Mouse (Mus musculus) neural tube, embryonic 15.5 days (tissue): ENCODE data around the gene Fzd2. TPM values are rescaled to one million over a fixed set of nuclear protein-coding genes. Genes with fewer than 3 reads are reported as not detected.
"Not testable (repeated sequence)": the region's sequence is repeated elsewhere in the genome, so short reads cannot be mapped to it uniquely, and the experiment has no call there.

Experiments used
- ATAC-seq: fragments of 200-750 bp; cut with Nextera tagmentation; 2 replicates; pipeline ENCODE4 v1.8.0; 2017; ENCODE audit warnings: mild to moderate bottlenecking, moderate TSS enrichment, moderate library complexity; ENCODE audit not compliant: low FRiP score
- H3K27ac ChIP-seq: fragments of 300-500 bp; sonication (generic); replicated peaks from 2 replicates; pipeline ENCODE4 v1.5.1; 2015; ENCODE audit warnings: mild to moderate bottlenecking, inconsistent platforms
- H3K27me3 ChIP-seq: fragments of 300-500 bp; sonication (generic); replicated peaks from 2 replicates; pipeline ENCODE4 v1.6.1; 2015; ENCODE audit warnings: inconsistent platforms
- H3K36me3 ChIP-seq: fragments of 300-500 bp; sonication (generic); 2 replicates; pipeline ENCODE4 v1.6.1; 2015; ENCODE audit warnings: inconsistent platforms
- H3K4me1 ChIP-seq: fragments of 300-500 bp; sonication (generic); 2 replicates; pipeline ENCODE4 v1.6.1; 2015; ENCODE audit warnings: inconsistent platforms
- H3K4me2 ChIP-seq: fragments of 300-500 bp; sonication (generic); 2 replicates; pipeline ENCODE4 v1.6.1; 2015; ENCODE audit warnings: inconsistent platforms, mild to moderate bottlenecking, moderate library complexity
- H3K4me3 ChIP-seq: fragments of 300-500 bp; sonication (generic); replicated peaks from 2 replicates; pipeline ENCODE4 v1.5.1; 2015; ENCODE audit warnings: mild to moderate bottlenecking, inconsistent platforms
- H3K9ac ChIP-seq: fragments of 300-500 bp; sonication (generic); replicated peaks from 2 replicates; pipeline ENCODE4 v1.6.1; 2015; ENCODE audit warnings: mild to moderate bottlenecking, inconsistent platforms
- H3K9me3 ChIP-seq: fragments of 300-500 bp; sonication (generic); replicated peaks from 2 replicates; pipeline ENCODE4 v1.6.1; 2016; ENCODE audit warnings: inconsistent platforms
- WGBS: fragments of 180-500 bp; shearing (Covaris S2); methylation state at CpG from one replicate; pipeline ENCODE4 v1.1.7; 2015; ENCODE audit warnings: mixed read lengths; 5-methylcytosine and 5-hydroxymethylcytosine counted together
- polyA plus RNA-seq: library from polyadenylated mRNA; unstranded; fragments of >200 nt; fragmentation: Nextera tagmentation; extraction: Ambion mirVana; gene quantifications from 2 replicates; pipeline ENCODE4 v1.2.1, GENCODE M21; 2015

The Fzd2 gene
- polyA plus RNA-seq, 1 experiment from 2014 or later, result 8.0 TPM

GRCm38 (mm10) chr11:102606751-102607171 lies 2.6 kb downstream of the Fzd2 start:
- Histone ChIP-seq H3K27ac (no peak overlapping the region), H3K4me1 (peaks cover 67% of the 10 kb centered on the region), H3K4me3 (peak overlapping the region; percentile 72), H3K36me3 (no peaks in the 10 kb centered on the region), H3K9me3 (no peaks in the 10 kb centered on the region), H3K4me2 (peak overlapping the region; percentile 90), H3K9ac (peak overlapping the region; percentile 12; the same call in 1 of the 2 replicates), H3K27me3 (no peaks in the 10 kb centered on the region)
- no peak for ATAC-seq
- WGBS, result 2% methylated on average over 12 of the region's 12 CpGs

DNA sequence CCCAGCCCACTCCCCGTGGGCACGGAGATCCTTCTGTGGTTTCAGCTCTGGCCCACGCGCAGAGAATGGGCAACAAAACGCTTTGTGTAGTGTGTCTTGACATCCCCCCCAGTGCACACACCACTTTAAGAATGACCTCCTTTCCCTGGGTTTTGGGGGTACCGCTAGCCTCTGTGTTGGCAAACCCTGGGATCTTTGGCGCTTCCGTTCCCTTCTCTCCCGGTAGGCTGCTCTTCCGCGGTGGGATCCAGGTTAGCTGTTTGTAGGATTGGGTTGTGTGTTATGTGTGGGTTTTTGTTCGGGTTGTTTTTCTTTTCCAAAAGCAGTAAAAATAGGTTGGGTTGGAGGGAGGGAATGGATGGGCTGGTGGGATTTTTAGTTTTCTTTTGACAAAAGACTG lies 3.0 kb downstream of the Fzd2 start:
- Histone ChIP-seq H3K4me3 (peak overlapping the region; percentile 72), H3K4me1 (peaks cover 67% of the 10 kb centered on the region), H3K27ac (peak overlapping the region; percentile 63; the same call in 1 of the 2 replicates), H3K9ac (peak overlapping the region; percentile 12; the same call in 1 of the 2 replicates), H3K4me2 (peak overlapping the region; percentile 90)
- H3K36me3 ChIP-seq, ATAC-seq, H3K27me3 ChIP-seq, H3K9me3 ChIP-seq: not testable (repeated sequence)
- WGBS, result 4% methylated on average over 12 of the region's 12 CpGs

DNA sequence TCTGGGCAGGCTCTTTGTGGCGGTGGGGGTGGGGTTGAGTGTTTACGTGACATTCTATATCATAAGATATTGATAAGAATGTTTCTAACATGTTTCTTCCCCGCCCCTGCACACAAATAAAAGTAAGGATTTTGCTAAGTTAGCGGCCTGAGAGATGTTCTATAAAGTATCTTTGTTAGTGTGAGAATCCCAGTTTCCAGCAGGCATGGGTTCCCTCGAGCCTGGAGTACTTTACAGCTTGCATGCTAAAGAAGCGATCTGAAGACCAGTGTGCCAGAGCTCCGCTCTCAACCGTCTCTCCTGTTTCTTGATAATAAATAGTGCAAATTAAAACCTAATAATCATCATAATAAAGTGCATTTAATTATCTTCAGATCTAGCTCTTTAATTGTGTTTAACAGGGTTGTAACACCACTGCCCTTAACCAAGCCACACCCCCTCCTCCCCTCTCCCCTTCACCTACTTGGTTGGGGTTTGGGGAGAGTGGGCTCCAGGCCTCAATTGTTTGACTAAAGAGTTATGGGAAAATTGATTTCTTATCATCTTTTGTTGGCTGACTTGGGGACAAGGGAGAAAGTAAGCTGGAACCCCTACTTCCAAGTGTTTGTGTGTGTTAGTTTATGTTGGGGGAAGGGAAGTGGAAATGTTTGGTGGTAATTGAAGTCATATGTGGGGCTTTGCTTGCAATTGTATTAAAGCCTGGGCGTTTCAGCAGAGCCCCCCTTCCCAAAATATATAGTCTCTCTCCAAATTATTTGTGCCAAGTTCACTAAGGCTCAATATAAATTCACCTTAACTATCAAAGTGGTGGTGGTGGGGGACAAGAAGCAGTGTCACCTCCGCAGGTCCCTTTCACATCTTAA lies 3.7 kb downstream of the Fzd2 start:
- H3K27ac ChIP-seq, result no peak overlapping the region
- peaks cover 63% of the 10 kb centered on the region for H3K4me1 ChIP-seq
- ATAC-seq, result no peak
- H3K4me2 ChIP-seq, result peak overlapping the region; percentile 90
- H3K9ac ChIP-seq, result peak overlapping the region; percentile 12; the same call in 1 of the 2 replicates
- peak overlapping the region; percentile 72 for H3K4me3 ChIP-seq
- H3K27me3 ChIP-seq, result no peaks in the 10 kb centered on the region
- 13% methylated on average over 10 of the region's 10 CpGs for WGBS
- no peaks in the 10 kb centered on the region for H3K36me3 ChIP-seq
- H3K9me3 ChIP-seq, result no peaks in the 10 kb centered on the region

GRCm38 (mm10) chr11:102608691-102609090 lies 4.5 kb downstream of the Fzd2 start:
- no peaks in the 10 kb centered on the region for H3K36me3 ChIP-seq
- no peaks in the 10 kb centered on the region for H3K27me3 ChIP-seq
- ATAC-seq, result no peak
- H3K9ac ChIP-seq, result no peak overlapping the region; the same call in 1 of the 2 replicates
- 0 out of 2 replicates have a peak overlapping the region, but pooled peaks have one; percentile 72 for H3K4me3 ChIP-seq
- no peak overlapping the region for H3K27ac ChIP-seq
- 29% methylated on average over 4 of the region's 4 CpGs for WGBS
- peaks cover 56% of the 10 kb centered on the region for H3K4me1 ChIP-seq
- H3K4me2 ChIP-seq, result peak overlapping the region; percentile 90
- no peaks in the 10 kb centered on the region for H3K9me3 ChIP-seq

DNA sequence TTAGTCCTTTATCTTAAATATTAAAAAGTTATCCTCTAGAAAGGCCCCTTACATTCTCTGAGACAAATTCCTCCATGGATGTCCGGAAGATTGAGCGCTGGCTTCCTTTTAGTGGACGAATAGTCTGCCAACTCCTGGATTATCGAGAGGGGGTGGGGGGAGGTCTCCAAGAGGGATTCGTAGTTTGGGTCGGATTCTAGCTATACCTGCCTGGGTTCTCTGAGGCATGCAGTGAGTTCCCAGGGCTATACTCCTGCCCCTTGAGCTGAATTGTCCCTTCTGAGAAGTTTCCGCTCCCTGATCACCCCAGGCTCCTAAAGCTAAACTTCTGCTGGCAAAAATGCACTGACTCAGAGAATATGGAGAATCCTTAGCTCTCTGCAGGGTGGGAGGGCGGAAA lies 5.3 kb downstream of the Fzd2 start:
- Histone ChIP-seq H3K4me3 (no peak overlapping the region), H3K36me3 (no peaks in the 10 kb centered on the region), H3K4me1 (peaks cover 51% of the 10 kb centered on the region), H3K9ac (no peak overlapping the region), H3K4me2 (peak overlapping the region; percentile 90; the same call in 1 of the 2 replicates), H3K9me3 (no peaks in the 10 kb centered on the region), H3K27ac (no peak overlapping the region), H3K27me3 (no peaks in the 10 kb centered on the region)
- 49% methylated on average over 8 of the region's 8 CpGs for WGBS
- no peak for ATAC-seq

DNA sequence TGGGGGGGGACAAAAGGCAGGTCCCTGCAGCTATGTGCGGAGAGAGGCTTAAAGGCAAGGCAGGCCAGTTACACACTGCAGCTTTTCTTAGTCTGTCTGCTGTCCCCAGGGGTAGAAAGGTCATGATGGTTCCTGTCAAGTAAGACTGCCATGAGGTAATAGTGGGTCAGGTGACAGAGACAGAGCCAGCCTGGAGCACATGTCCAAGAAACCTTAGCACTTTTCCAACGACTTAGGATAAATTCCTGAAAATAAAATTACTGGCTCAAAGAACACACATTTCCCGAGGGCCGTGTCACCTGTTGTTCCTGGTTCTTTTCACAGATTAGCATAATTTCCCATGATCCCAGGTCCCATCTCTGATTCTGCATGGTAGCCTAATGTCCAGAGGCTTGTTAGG lies 6.1 kb downstream of the Fzd2 start:
- peaks cover 43% of the 10 kb centered on the region for H3K4me1 ChIP-seq
- no peak overlapping the region for H3K9ac ChIP-seq
- no peak overlapping the region for H3K27ac ChIP-seq
- no peaks in the 10 kb centered on the region for H3K27me3 ChIP-seq
- H3K4me2 ChIP-seq, result no peak overlapping the region
- H3K9me3 ChIP-seq, result no peaks in the 10 kb centered on the region
- ATAC-seq, result no peak
- no peaks in the 10 kb centered on the region for H3K36me3 ChIP-seq
- no peak overlapping the region for H3K4me3 ChIP-seq
- WGBS, result 35% methylated on average over 4 of the region's 4 CpGs

DNA sequence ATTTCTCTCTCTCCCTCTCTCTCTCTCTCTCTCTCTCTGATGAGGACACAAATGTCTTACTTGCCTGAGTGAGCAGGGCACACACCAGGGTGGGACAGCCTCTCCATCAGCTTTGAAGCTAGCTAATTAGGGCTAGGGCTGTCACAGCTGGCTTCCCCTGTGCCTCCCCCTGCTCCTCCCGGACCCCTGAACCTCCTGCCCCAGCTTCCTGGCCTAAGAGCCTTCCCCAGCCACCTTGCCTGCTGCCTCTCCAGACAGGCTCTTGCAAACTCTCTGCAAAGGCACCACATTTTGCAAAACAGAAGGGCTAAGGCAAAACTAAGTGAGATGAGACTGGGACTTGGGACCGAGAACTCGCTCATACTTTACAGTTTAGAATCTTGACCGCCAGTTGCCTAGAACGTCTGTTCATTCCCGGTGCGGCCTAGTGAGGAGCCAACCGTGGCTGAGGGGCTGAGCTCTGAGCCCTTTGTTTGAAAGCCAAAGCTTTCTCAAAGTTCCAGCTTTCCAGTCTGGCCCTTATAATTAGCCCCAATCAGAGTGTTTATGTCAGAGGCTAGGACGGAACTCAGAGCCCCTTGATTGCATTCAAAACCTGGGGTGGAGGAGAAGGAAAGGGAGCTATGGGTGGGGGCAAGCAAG lies 6.6 kb downstream of the Fzd2 start:
- no peaks in the 10 kb centered on the region for H3K9me3 ChIP-seq
- no peak overlapping the region for H3K4me2 ChIP-seq
- no peak overlapping the region for H3K9ac ChIP-seq
- no peak overlapping the region for H3K27ac ChIP-seq
- H3K4me3 ChIP-seq, result no peak overlapping the region
- no peaks in the 10 kb centered on the region for H3K27me3 ChIP-seq
- peaks cover 38% of the 10 kb centered on the region for H3K4me1 ChIP-seq
- 17% methylated on average over 9 of the region's 9 CpGs for WGBS
- H3K36me3 ChIP-seq, result no peaks in the 10 kb centered on the region
- no peak for ATAC-seq

- WGBS, result 15% methylated on average over 6 of the region's 6 CpGs
- ATAC-seq, result no peak
- H3K27ac ChIP-seq, result no peak overlapping the region
Observed at GRCm38 (mm10) chr11:102611317-102611705, 7.1 kb downstream of the Fzd2 start.

DNA sequence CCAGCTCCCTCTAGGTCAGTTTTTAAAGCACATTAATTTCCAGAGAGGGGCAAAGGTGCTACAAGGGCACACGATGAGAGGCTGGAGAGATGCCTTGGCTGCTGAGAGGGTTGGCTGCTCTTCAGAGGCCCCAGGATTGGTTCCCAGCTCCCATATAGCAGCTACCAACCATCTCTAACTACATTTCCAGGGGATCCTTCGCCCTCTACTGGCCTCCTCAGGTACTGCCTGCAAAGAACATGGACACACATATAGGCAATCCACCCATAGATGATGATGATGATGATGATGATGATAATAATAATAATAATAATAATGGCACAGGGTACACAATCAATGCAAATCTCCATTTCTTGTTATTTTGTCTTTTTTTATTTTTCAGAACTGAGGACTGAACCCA lies 15.3 kb downstream of the Fzd2 start:
- H3K36me3 ChIP-seq, result no peaks in the 10 kb centered on the region

More at GRCm38 (mm10) chr11:102611317-102611705, 7.1 kb downstream of the Fzd2 start:
- Histone ChIP-seq H3K4me1 (peaks cover 32% of the 10 kb centered on the region), H3K4me2 (no peak overlapping the region), H3K9ac (no peak overlapping the region), H3K4me3 (no peak overlapping the region), H3K27me3 (no peaks in the 10 kb centered on the region), H3K36me3 (no peaks in the 10 kb centered on the region), H3K9me3 (no peaks in the 10 kb centered on the region)

GRCm38 (mm10) chr11:102623876-102624789 lies 19.9 kb downstream of the Fzd2 start:
- H3K4me1 ChIP-seq, result peaks cover 15% of the 10 kb centered on the region
- no peak for ATAC-seq
- peak overlapping the region; percentile 20 for H3K4me2 ChIP-seq
- H3K27me3 ChIP-seq, result no peaks in the 10 kb centered on the region
- no peaks in the 10 kb centered on the region for H3K9me3 ChIP-seq
- no peak overlapping the region for H3K4me3 ChIP-seq
- peak overlapping the region; percentile 29 for H3K27ac ChIP-seq
- WGBS, result 12% methylated on average over 17 of the region's 17 CpGs
- H3K36me3 ChIP-seq, result no peaks in the 10 kb centered on the region
- no peak overlapping the region for H3K9ac ChIP-seq

More for the DNA sequence above, 15.3 kb downstream of the Fzd2 start:
- WGBS, result 71% methylated on average over 2 of the region's 2 CpGs
- Histone ChIP-seq H3K27me3 (no peaks in the 10 kb centered on the region), H3K4me3 (no peak overlapping the region), H3K27ac (no peak overlapping the region), H3K9ac (no peak overlapping the region), H3K9me3 (no peaks in the 10 kb centered on the region), H3K4me1 (peaks cover 9% of the 10 kb centered on the region), H3K4me2 (no peak overlapping the region)
- ATAC-seq, result no peak

- Histone ChIP-seq H3K9ac (no peak overlapping the region), H3K4me3 (no peak overlapping the region)
- 36% methylated on average over 14 of the region's 14 CpGs for WGBS
Observed at GRCm38 (mm10) chr11:102624888-102625407, 20.8 kb downstream of the Fzd2 start.

More at GRCm38 (mm10) chr11:102624888-102625407, 20.8 kb downstream of the Fzd2 start:
- Histone ChIP-seq H3K27me3 (no peaks in the 10 kb centered on the region), H3K9me3 (no peaks in the 10 kb centered on the region), H3K27ac (peak overlapping the region; percentile 29; the same call in 1 of the 2 replicates), H3K36me3 (no peaks in the 10 kb centered on the region), H3K4me2 (peak overlapping the region; percentile 43), H3K4me1 (peaks cover 15% of the 10 kb centered on the region)
- ATAC-seq, result 0 out of 2 replicates have a peak, but pooled peaks have one; percentile 38
